Mouse (Mus musculus) embryonic stem cell, embryonic (primary cell): Measurements from ENCODE around the gene Nr6a1.

ENCODE experiments used
- CTCF ChIA-PET, 4 experiments: fragments of 300-600 bp in 2 of 4; fragments of 350-600 bp in 2 of 4; sonication (Branson Sonifier 250); formaldehyde crosslinking; loops; one replicate each; lab custom pipeline; 2022; ENCODE audit warnings: inconsistent platforms in 2 of 4; lab: Charles Lee
- POLR2A ChIA-PET, 4 experiments: fragments of 300-600 bp in 2 of 4; fragments of 350-600 bp in 2 of 4; sonication (Branson Sonifier 250); formaldehyde crosslinking; loops; one replicate each; lab custom pipeline; 2022; ENCODE audit warnings: antibody characterized with exemption in 4 of 4, inconsistent platforms in 1 of 4; lab: Charles Lee

The Nr6a1 gene

DNA sequence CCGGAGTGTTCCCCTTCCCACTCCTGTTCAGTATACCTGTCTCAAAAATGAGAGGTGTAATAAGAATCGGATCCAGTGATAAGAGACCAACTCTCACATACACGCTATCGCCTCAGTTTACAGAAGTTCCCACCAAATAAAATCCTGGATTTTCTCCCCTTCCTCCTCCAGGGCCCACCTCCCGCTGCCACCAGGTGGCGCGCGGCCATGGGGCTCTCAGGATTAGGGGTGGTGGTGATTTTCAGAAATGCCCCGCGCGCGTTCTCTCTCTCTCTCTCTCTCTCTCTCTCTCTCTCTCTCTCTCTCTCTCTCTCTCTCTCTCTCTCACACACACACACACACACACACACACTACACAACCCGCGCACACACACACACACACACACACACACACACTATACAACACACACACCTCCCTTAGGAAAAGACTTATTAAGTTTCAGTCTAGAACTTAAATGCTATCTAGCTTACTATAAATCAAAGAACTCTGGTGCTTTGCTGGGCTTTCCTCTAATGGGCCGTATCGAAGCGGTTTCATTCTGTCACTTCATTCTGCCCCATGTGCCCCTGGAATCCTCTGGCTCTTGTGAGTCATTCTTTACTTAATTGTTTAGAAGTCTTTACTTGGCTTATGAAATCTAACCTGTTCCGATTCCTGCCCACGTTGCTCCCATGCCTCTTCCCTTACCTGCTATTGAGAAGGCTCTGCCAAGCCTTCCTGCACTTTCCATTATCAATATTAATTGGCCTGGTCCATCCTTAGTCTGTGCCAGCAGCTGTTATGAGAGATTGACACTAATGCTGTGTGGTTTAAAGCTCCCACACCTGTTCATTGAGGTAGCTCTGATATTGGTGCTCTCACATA lies at the start of gene Nr6a1:
Nr6a1 (minus strand) TSS at position 574 of the 865 bp plus-strand sequence.
- CTCF ChIA-PET: interaction anchor here in 3 of 4 experiments (0.6 to 0.9 kb wide), 4 partner anchors 71 to 527 kb away, joined by 3 to 4 read pairs (median 4); no protein-coding TSS in a partner anchor
- POLR2A ChIA-PET: interaction anchor here in 1 of 4 experiments (0.6 to 2.8 kb wide), 3 partner anchors 77 to 365 kb away, joined by 3 to 15 read pairs (median 3); partner anchors contain the start of genes Arpc5l and Rpl35

DNA sequence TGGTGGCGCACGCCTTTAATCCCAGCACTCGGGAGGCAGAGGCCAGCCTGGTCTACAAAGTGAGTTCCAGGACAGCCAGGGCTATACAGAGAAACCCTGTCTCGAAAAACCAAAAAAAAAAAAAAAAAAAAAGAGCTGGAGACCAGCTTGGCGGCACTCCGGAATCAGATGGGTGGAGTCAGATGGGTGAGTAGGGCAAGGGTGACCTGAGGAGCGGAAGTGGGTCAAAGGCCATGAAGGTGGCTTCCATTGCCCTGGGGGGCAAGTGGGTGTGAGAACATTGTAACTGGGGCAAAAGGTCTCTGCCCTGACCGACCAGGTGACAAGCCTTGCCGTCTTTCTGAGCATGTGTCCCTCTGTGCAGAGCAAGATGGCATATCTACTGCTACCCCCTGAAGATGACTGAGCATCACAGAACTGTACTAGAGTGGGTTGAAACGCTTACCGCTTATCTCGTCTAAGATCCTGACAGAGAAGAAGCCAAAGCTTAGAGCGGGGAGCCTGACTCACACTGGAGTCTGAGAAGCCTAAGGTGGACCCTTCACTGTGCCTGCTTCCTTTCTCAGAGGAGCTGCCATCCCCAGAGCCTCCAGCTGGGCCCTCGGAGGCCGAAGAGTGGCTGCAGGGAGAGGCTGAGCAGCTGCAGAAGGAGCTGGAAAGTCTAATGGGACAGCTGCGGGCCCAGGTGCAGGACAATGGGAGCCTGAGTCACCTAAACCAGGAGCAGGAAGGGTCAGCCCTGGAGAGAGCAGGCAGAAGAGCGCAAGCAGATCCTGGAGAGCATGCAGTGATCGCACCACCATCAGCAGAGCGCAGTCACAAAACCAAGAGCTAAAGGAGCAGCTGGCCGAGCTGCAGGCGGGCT lies 48.7 kb upstream of the Nr6a1 start:
- CTCF ChIA-PET: interaction anchor here (0.5 to 2.3 kb wide), 12 partner anchors 9 to 67 kb away, joined by 3 to 12 read pairs (median 4); partner anchors contain the start of gene Olfml2a (in 2 of the 4)
- POLR2A ChIA-PET: interaction anchor here in 3 of 4 experiments (0.7 to 4.3 kb wide), 14 partner anchors 9 to 51 kb away, joined by 3 to 34 read pairs (median 4); partner anchors contain the start of genes Arpc5l (in 2 of the 3) and Rpl35 (in 1 of the 3)

DNA sequence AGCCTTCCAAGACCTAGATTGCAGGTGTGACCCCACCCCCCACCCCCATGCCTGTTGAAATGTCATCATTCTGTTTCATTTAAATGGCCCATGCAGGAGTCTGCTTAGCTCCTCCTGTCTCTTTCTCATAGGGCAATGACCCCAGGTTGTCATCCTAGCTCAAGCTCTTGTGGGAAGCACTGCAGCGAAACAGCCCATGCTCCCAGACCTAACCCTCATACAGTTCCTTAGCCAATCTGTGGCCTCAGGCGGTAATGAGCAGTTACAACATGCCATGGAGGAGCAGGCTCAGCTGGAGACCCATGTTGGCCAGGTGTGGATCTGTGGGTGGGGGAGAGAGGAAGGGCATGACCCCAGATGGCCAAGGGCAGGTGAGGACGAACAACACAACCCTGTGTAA lies 47.7 kb upstream of the Nr6a1 start:
- ChIA-PET CTCF (interaction anchor here in 3 of 4 experiments (0.9 to 2.3 kb wide), 5 partner anchors 10 to 23 kb away, joined by 3 to 8 read pairs (median 4); no protein-coding TSS in a partner anchor), POLR2A (interaction anchor here (0.6 to 4.3 kb wide), 5 partner anchors 25 to 216 kb away, joined by 3 to 34 read pairs (median 4); partner anchors contain the start of gene Golga1 (in 1 of the 4))

- CTCF ChIA-PET: interaction anchor here in 2 of 4 experiments (1.0 to 2.1 kb wide), 2 partner anchors 13 to 14 kb away, joined by 3 to 4 read pairs; no protein-coding TSS in a partner anchor
These were observed 46.7 kb upstream of the Nr6a1 start for GRCm38 (mm10) chr2:38974171-38974570.

DNA sequence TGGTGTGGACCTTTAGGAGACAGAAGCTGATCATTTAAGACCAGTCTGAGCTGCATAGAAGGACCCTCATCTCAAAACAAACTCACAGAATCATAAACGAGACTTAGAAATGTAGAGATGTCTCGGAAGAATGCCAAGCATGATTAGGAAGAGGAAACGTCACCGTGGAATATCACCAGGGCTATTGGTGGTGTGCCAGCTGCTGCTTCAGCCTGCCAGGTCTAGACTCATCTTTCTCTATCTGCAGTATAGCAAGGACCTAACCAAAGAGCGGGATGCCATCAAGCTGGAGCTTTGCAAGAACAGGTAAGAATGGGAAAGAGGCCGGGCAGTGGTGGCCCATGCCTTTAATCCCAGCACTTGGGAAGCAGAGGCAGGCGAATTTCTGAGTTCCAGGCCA lies 46.2 kb upstream of the Nr6a1 start:
- POLR2A ChIA-PET: interaction anchor here in 2 of 4 experiments (0.6 to 1.6 kb wide), 5 partner anchors 8 to 34 kb away, joined by 3 to 4 read pairs (median 3); partner anchors contain the start of genes Arpc5l (in 1 of the 2) and Rpl35 (in 1 of the 2)
- CTCF ChIA-PET: interaction anchor here in 3 of 4 experiments (1.0 to 2.8 kb wide), 3 partner anchors 11 to 42 kb away, joined by 3 to 10 read pairs (median 3); partner anchors contain the start of gene Olfml2a (in 1 of the 3)

More at GRCm38 (mm10) chr2:38974171-38974570, 46.7 kb upstream of the Nr6a1 start:
- POLR2A ChIA-PET: interaction anchor here in 1 of 4 experiments (0.6 to 4.3 kb wide), 4 partner anchors 24 to 33 kb away, joined by 3 to 34 read pairs (median 4); no protein-coding TSS in a partner anchor

DNA sequence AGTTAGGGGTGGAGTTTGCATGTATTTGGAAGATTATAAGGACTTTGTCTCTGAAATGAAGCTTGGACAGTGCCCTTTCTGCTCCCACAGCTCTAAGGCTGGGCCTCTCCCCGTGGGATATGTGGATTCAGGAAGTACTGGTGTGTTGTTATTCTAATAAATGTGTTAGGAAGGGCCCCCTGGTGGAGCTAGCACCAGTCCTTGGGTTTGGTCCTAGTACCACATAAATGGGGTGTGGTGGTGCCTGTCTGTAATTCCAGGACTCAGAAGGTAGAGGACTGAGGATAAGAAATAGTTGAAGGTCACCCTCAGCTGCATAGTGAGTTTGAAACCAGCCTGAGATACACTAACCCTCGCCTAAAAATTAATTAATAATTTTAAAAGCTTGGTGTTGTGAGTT lies 45.7 kb upstream of the Nr6a1 start:
- POLR2A ChIA-PET: interaction anchor here in 2 of 4 experiments (0.6 to 1.6 kb wide), 5 partner anchors 8 to 1556 kb away, joined by 3 to 4 read pairs (median 3); partner anchors contain the start of genes Arpc5l (in 1 of the 2) and Rpl35 (in 1 of the 2)
- CTCF ChIA-PET: interaction anchor here in 3 of 4 experiments (1.0 to 2.8 kb wide), 3 partner anchors 11 to 42 kb away, joined by 3 to 10 read pairs (median 3); partner anchors contain the start of gene Olfml2a (in 1 of the 3)

DNA sequence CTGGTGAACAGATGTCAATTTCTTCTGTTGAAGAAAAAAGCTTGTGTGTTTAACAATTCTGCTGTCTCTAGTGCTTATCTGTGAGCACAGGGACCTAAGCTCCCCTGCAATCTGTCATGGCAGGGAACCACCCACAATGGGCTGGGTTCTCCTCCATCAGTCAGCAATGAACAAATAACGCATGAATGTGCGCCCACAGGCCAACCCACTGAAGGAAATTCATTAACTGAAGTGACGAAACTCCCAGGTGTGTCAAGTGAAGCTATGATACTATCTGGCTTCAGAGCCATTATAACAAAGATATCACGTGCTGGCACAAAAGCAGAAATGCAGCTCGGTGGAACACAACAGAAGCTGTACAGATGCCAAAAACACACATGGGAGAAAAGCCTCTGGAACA lies 42.6 kb upstream of the Nr6a1 start:
- ChIA-PET POLR2A (interaction anchor here in 2 of 4 experiments (0.6 to 0.8 kb wide), 3 partner anchors 18 to 140 kb away, joined by 3 to 4 read pairs (median 3); no protein-coding TSS in a partner anchor), CTCF (interaction anchor here in 2 of 4 experiments (0.6 to 0.7 kb wide), 3 partner anchors 28 to 237 kb away, joined by 3 read pairs; no protein-coding TSS in a partner anchor)

- POLR2A ChIA-PET: interaction anchor here in 2 of 4 experiments (0.6 to 0.8 kb wide), 3 partner anchors 17 to 140 kb away, joined by 3 to 4 read pairs (median 3); no protein-coding TSS in a partner anchor
- CTCF ChIA-PET: interaction anchor here in 2 of 4 experiments (0.6 to 0.7 kb wide), 3 partner anchors 29 to 238 kb away, joined by 3 read pairs; no protein-coding TSS in a partner anchor
These were observed 42.2 kb upstream of the Nr6a1 start for GRCm38 (mm10) chr2:38969650-38970049.

DNA sequence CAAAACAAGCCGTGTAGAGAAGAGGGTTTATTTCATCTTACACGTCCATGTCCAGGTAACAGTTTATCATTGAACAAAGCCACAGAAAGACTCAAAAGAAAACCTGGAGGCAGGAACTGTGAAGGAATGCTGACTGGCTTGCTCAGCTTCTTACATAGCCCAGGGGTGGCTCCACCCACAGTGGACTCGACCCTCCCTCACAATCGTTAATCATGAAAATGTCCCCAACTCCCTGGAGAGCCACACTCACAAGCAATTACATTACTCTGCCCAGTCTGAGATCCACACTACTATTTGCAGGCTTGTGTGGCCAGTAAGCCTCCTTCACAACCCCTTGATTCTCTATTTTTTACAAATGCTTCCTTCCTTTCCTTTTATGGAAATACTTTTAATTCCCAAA lies 36.7 kb upstream of the Nr6a1 start:
- CTCF ChIA-PET: interaction anchor here in 1 of 4 experiments (0.8 kb wide), 1 partner anchor 34 kb away, joined by 6 read pairs; no protein-coding TSS in a partner anchor
- POLR2A ChIA-PET: interaction anchor here in 2 of 4 experiments (0.6 to 1.7 kb wide), 5 partner anchors 12 to 132 kb away, joined by 3 to 4 read pairs (median 4); no protein-coding TSS in a partner anchor

- ChIA-PET CTCF (no interaction called here), POLR2A (interaction anchor here in 1 of 4 experiments (1.2 kb wide), 1 partner anchor 8 kb away, joined by 3 read pairs; no protein-coding TSS in a partner anchor)
These were observed 30.3 kb upstream of the Nr6a1 start for GRCm38 (mm10) chr2:38957671-38958223.

GRCm38 (mm10) chr2:38956062-38956461 lies 28.6 kb upstream of the Nr6a1 start:
- ChIA-PET POLR2A (interaction anchor here in 1 of 4 experiments (0.5 to 1.2 kb wide), 2 partner anchors 17 to 22 kb away, joined by 3 to 4 read pairs; no protein-coding TSS in a partner anchor), CTCF (no interaction called here)

- ChIA-PET CTCF (no interaction called here), POLR2A (no interaction called here)
These were observed 25.8 kb upstream of the Nr6a1 start for GRCm38 (mm10) chr2:38953152-38953883.

GRCm38 (mm10) chr2:38950281-38950719 lies 22.8 kb upstream of the Nr6a1 start:
- ChIA-PET POLR2A (interaction anchor here in 2 of 4 experiments (0.7 to 1.7 kb wide), 5 partner anchors 23 to 240 kb away, joined by 3 to 4 read pairs (median 3); partner anchors contain the start of gene Scai (in 1 of the 2)), CTCF (interaction anchor here in 2 of 4 experiments (0.6 to 1.4 kb wide), 3 partner anchors 9 to 1809 kb away, joined by 3 to 6 read pairs (median 3); partner anchors contain the start of gene Olfml2a (in 1 of the 2))

DNA sequence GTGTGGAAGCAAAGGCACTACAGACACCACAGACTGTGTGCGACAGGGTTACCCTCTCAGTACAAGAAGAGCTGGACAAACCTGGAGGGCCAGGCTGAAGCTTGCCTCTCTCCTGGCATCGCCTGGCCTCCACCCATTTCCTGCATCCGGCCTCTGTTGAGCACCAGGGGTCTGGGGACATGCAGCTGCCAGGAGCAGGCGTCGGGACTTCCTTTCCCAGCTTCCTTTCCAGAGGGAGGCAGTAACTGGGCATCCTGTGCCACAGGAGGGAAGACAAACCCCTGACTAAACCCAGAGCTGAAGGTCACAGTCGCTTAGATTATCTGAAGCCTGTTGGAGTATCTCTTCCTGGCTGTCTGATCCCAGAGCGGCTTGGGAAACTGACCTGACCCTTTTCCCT lies 20.1 kb upstream of the Nr6a1 start:
- CTCF ChIA-PET: interaction anchor here in 1 of 4 experiments (0.5 kb wide), 1 partner anchor 16 kb away, joined by 7 read pairs; no protein-coding TSS in a partner anchor
- POLR2A ChIA-PET: interaction anchor here in 1 of 4 experiments (1.8 kb wide), 1 partner anchor 16 kb away, joined by 5 read pairs; the partner anchor contains the start of gene Olfml2a

- POLR2A ChIA-PET: interaction anchor here in 2 of 4 experiments (0.5 to 2.2 kb wide), 5 partner anchors 19 to 147 kb away, joined by 3 to 10 read pairs (median 3); partner anchors contain the start of gene Rpl35 (in 1 of the 2)
- CTCF ChIA-PET: interaction anchor here (0.6 to 1.6 kb wide), 7 partner anchors 13 to 314 kb away, joined by 3 to 10 read pairs (median 4); partner anchors contain the start of gene Olfml2a (in 1 of the 4)
These were observed 17.1 kb upstream of the Nr6a1 start for GRCm38 (mm10) chr2:38944460-38945161.
